Comparison of ENCODE assay signal across 8 mouse cellular contexts in the genomic region with DNA sequence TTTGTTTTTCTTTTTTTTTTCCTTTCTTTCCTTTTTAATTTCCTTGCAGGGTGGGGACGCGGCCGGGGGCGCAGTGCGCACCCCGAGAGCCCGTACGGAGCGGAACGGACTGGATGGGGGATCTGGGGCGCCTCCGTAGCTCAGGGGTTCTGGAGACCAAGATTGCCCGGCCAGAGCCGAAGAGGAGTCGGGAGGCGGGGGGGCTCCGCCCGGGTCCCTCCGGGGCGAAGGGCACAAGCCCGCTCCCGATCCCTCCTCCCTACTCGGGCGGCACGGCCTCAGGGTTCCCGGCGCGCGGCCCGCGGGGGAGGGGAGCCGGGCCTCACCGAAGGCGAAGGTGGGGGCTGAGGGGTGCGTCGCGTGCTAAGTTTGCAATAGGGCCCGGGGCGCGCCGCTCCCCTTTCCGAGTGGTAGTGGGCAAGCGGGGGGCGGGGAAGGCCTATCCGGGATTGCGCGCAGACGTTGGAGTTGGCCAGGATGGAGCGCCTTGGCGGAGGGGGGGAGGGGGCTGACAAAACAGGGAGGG. TPM values are rescaled to one million over a fixed set of nuclear protein-coding genes. Genes with fewer than 3 reads are reported as not detected.
DNase-seq lines count a peak whose midpoint lies in the region; ATAC-seq and TF ChIP-seq lines count a peak whose summit lies in the region.

No protein-coding gene starts in this region.

- ATAC-seq in embryonic facial prominence, embryonic 15.5 days (ENCODE audit: insufficient number of reproducible peaks, low FRiP score, low TSS enrichment, low read depth): peak; percentile 29
- ATAC-seq in heart, embryonic 14.5 days (ENCODE audit: insufficient number of reproducible peaks, insufficient read depth, low FRiP score, low read depth): peak; percentile 13; the same call in 1 of the 2 replicates
- ATAC-seq in megakaryocyte progenitor cell, adult 5-6 weeks (replicated peaks; ENCODE audit: poor library complexity): no peak

- no peaks in the 10 kb centered on the region for H3K9me3 ChIP-seq in E14TG2a.4 (ENCODE audit: low read length)
- no peaks in the 10 kb centered on the region for H3K9me3 ChIP-seq in embryonic facial prominence, embryonic 15.5 days (replicated peaks)
- no peaks in the 10 kb centered on the region for H3K9me3 ChIP-seq in heart, embryonic 14.5 days (ENCODE audit: control insufficient read depth, low read length)

- H3K4me3 ChIP-seq in E14TG2a.4 (replicated peaks; ENCODE audit: low read length): peak overlapping the region; percentile 97
- H3K4me3 ChIP-seq in embryonic facial prominence, embryonic 15.5 days (replicated peaks): peak overlapping the region; percentile 92
- H3K4me3 ChIP-seq in heart, embryonic 14.5 days (ENCODE audit: control insufficient read depth in 1 of 2, insufficient read depth in 1 of 2, low read depth in 1 of 2, low read length in 2 of 2): peak overlapping the region; percentile 94 to 97

- peaks cover 60% of the 10 kb centered on the region for H3K4me1 ChIP-seq in E14TG2a.4 (replicated peaks; ENCODE audit: low read depth, low read length)
- peaks cover 56% of the 10 kb centered on the region for H3K4me1 ChIP-seq in embryonic facial prominence, embryonic 15.5 days
- peaks cover 31 to 46% of the 10 kb centered on the region in 2 experiments for H3K4me1 ChIP-seq in heart, embryonic 14.5 days (ENCODE audit: control insufficient read depth in 2 of 2, insufficient read depth in 2 of 2, low read length in 2 of 2)

- TF ChIP-seq CTCF in E14TG2a.4 (conservative IDR thresholded peaks at IDR 0.05; ENCODE audit: low read length): no peak

- no peaks in the 10 kb centered on the region for H3K36me3 ChIP-seq in E14TG2a.4 (ENCODE audit: insufficient read depth, low read length)
- H3K36me3 ChIP-seq in embryonic facial prominence, embryonic 15.5 days: no peaks in the 10 kb centered on the region
- H3K36me3 ChIP-seq in heart, embryonic 14.5 days (ENCODE audit: control insufficient read depth, insufficient read depth, low read length): 0 out of 2 replicates have a peak, but pooled peaks cover 3% of the 10 kb centered on the region

- H3K27me3 ChIP-seq in E14TG2a.4 (ENCODE audit: insufficient read depth, low read length): peaks cover 5% of the 10 kb centered on the region; the same call in 1 of the 2 replicates
- peaks cover 15% of the 10 kb centered on the region for H3K27me3 ChIP-seq in embryonic facial prominence, embryonic 15.5 days
- H3K27me3 ChIP-seq in heart, embryonic 14.5 days (ENCODE audit: control insufficient read depth, insufficient read depth, low read length): peaks cover 5% of the 10 kb centered on the region

- H3K9ac ChIP-seq in embryonic facial prominence, embryonic 15.5 days: peak overlapping the region; percentile 97
- peak overlapping the region; percentile 99 for H3K9ac ChIP-seq in heart, embryonic 14.5 days (ENCODE audit: low read length)

- peak overlapping the region; percentile 99 for H3K27ac ChIP-seq in embryonic facial prominence, embryonic 15.5 days (replicated peaks)
- H3K27ac ChIP-seq in heart, embryonic 14.5 days (replicated peaks in 1 of 2; ENCODE audit: control insufficient read depth in 1 of 2, insufficient read depth in 1 of 2, low read depth in 2 of 2, low read length in 2 of 2): peak overlapping the region; percentile 98 to 99

- H3K4me2 ChIP-seq in embryonic facial prominence, embryonic 15.5 days (replicated peaks): peak overlapping the region; percentile 96
- peak overlapping the region; percentile 99 for H3K4me2 ChIP-seq in heart, embryonic 14.5 days (ENCODE audit: low read length)

- peak; percentile 89 for DNase-seq in adrenal gland, postnatal 10 days
- DNase-seq in kidney, postnatal 10 days: peak; percentile 90
- peak; percentile 72 for DNase-seq in lung, postnatal 14 days
- peak; percentile 80 for DNase-seq in skeletal muscle tissue, adult 2 months (ENCODE audit: low read depth, low spot score)

- under 1% methylated on average over 48 of the region's 50 CpGs for WGBS in embryonic facial prominence, embryonic 15.5 days
- WGBS in heart, embryonic 14.5 days: under 1% methylated on average over 43 of the region's 50 CpGs

RNA-seq across cellular contexts. Expression of gene Zbtb7a, which starts 1.7 kb away (rescaled TPM):
- 10 to 100 TPM; 61.1 to 66.6 TPM for total RNA-seq in adrenal gland, postnatal 10 days (2021)
- 57.6 and 59.4 TPM in 2 replicates for polyA plus RNA-seq in embryonic facial prominence, embryonic 15.5 days (2015; fragmentation: Nextera tagmentation; extraction: Ambion mirVana)
- polyA plus RNA-seq in heart, embryonic 14.5 days (2014; fragmentation: Nextera tagmentation; extraction: Ambion mirVana): 16.8 and 18.8 TPM in 2 replicates
- 17.4 and 18.9 TPM in 2 replicates for total RNA-seq in megakaryocyte progenitor cell, adult 5-6 weeks (2015)
- 7.7 and 8.6 TPM in 2 replicates for total RNA-seq in megakaryocyte progenitor cell, adult 5-6 weeks (2017)

RNA-seq across cellular contexts. Expression of gene Pias4, which starts 31.0 kb away (rescaled TPM):
- total RNA-seq in adrenal gland, postnatal 10 days (2021): 10 to 100 TPM; 25.8 to 26.5 TPM
- polyA plus RNA-seq in embryonic facial prominence, embryonic 15.5 days (2015; fragmentation: Nextera tagmentation; extraction: Ambion mirVana): 52.0 and 52.7 TPM in 2 replicates
- 33.5 and 34.0 TPM in 2 replicates for polyA plus RNA-seq in heart, embryonic 14.5 days (2014; fragmentation: Nextera tagmentation; extraction: Ambion mirVana)
- total RNA-seq in megakaryocyte progenitor cell, adult 5-6 weeks (2015): 9.4 and 10.0 TPM in 2 replicates
- 9.4 and 9.8 TPM in 2 replicates for total RNA-seq in megakaryocyte progenitor cell, adult 5-6 weeks (2017)

RNA-seq across cellular contexts. Expression of gene Map2k2, which starts 31.1 kb away (rescaled TPM):
- total RNA-seq in adrenal gland, postnatal 10 days (2021): 100 to 1,000 TPM; 151 to 161 TPM
- polyA plus RNA-seq in embryonic facial prominence, embryonic 15.5 days (2015; fragmentation: Nextera tagmentation; extraction: Ambion mirVana): 189 and 197 TPM in 2 replicates
- polyA plus RNA-seq in heart, embryonic 14.5 days (2014; fragmentation: Nextera tagmentation; extraction: Ambion mirVana): 147 and 159 TPM in 2 replicates
- total RNA-seq in megakaryocyte progenitor cell, adult 5-6 weeks (2015): 34.4 and 42.5 TPM in 2 replicates
- 50.1 and 54.9 TPM in 2 replicates for total RNA-seq in megakaryocyte progenitor cell, adult 5-6 weeks (2017)

RNA-seq across cellular contexts. Expression of gene Creb3l3, which starts 38.1 kb away (rescaled TPM):
- 10 to 100 TPM; 18.1 to 42.6 TPM for total RNA-seq in adrenal gland, postnatal 10 days (2021)
- polyA plus RNA-seq in embryonic facial prominence, embryonic 15.5 days (2015; fragmentation: Nextera tagmentation; extraction: Ambion mirVana): 0.89 and 0.92 TPM in 2 replicates
- 0.27 and 0.46 TPM in 2 replicates for polyA plus RNA-seq in heart, embryonic 14.5 days (2014; fragmentation: Nextera tagmentation; extraction: Ambion mirVana)
- 0.54 and 0.88 TPM in 2 replicates for total RNA-seq in megakaryocyte progenitor cell, adult 5-6 weeks (2015)
- 0.30 and 0.58 TPM in 2 replicates for total RNA-seq in megakaryocyte progenitor cell, adult 5-6 weeks (2017)

RNA-seq across cellular contexts. Expression of gene Eef2, which starts 39.7 kb away (rescaled TPM):
- total RNA-seq in adrenal gland, postnatal 10 days (2021): 1,000 to 10,000 TPM; 1,466 to 1,521 TPM
- polyA plus RNA-seq in embryonic facial prominence, embryonic 15.5 days (2015; fragmentation: Nextera tagmentation; extraction: Ambion mirVana): 654 and 688 TPM in 2 replicates
- polyA plus RNA-seq in heart, embryonic 14.5 days (2014; fragmentation: Nextera tagmentation; extraction: Ambion mirVana): 331 and 337 TPM in 2 replicates
- total RNA-seq in megakaryocyte progenitor cell, adult 5-6 weeks (2015): 526 and 599 TPM in 2 replicates
- 1,508 and 1,553 TPM in 2 replicates for total RNA-seq in megakaryocyte progenitor cell, adult 5-6 weeks (2017)
